Mouse (Mus musculus) frontal cortex, adult 2 months (tissue): ENCODE results near the gene Nr4a2. TPM values are rescaled to one million over a fixed set of nuclear protein-coding genes. Genes with fewer than 3 reads are reported as not detected.

Experiments used
- polyA plus RNA-seq: library from polyadenylated mRNA; depleted of rRNA; stranded (reverse); fragments of >200 nt; gene quantifications from 2 replicates; pipeline ENCODE4 v1.2.3, GENCODE M21; 2012; rRNA removed

Nr4a2 gene
- polyA plus RNA-seq, 1 experiment = 10.6 TPM

Other genes with a start within 250 kb of the Nr4a2 start
- 41.6 and 48.7 TPM in 2 replicates for gene Gpd2, start 113.6 kb upstream of the Nr4a2 start, polyA plus RNA-seq